Mouse (Mus musculus) heart, embryonic 12.5 days (tissue): Measurements from ENCODE around the gene Tkfc. TPM values are rescaled to one million over a fixed set of nuclear protein-coding genes. Genes with fewer than 3 reads are reported as not detected.
"Not testable (repeated sequence)": the region's sequence is repeated elsewhere in the genome, so short reads cannot be mapped to it uniquely, and the experiment has no call there.

Experiments used
- ATAC-seq: fragments of 200-750 bp; cut with Nextera tagmentation; 2 replicates; pipeline ENCODE4 v1.8.0; 2017; ENCODE audit warnings: moderate TSS enrichment, moderate library complexity; ENCODE audit not compliant: insufficient number of reproducible peaks, low FRiP score
- H3K27ac ChIP-seq: fragments of 300-500 bp; sonication (generic); 2 replicates; pipeline ENCODE4 v1.5.1; 2016; ENCODE audit warnings: mild to moderate bottlenecking, moderate library complexity; ENCODE audit not compliant: poor library complexity, severe bottlenecking
- H3K27me3 ChIP-seq: fragments of 300-500 bp; sonication (generic); replicated peaks from 2 replicates; pipeline ENCODE4 v1.6.1; 2016; ENCODE audit warnings: mild to moderate bottlenecking, moderate library complexity
- H3K36me3 ChIP-seq: fragments of 300-500 bp; sonication (generic); 2 replicates; pipeline ENCODE4 v1.6.1; 2016; ENCODE audit warnings: mild to moderate bottlenecking, moderate library complexity
- H3K4me1 ChIP-seq: fragments of 300-500 bp; sonication (generic); replicated peaks from 2 replicates; pipeline ENCODE4 v1.6.1; 2016; ENCODE audit warnings: mild to moderate bottlenecking
- H3K4me2 ChIP-seq: fragments of 300-500 bp; sonication (generic); 2 replicates; pipeline ENCODE4 v1.6.1; 2016; ENCODE audit warnings: mild to moderate bottlenecking, moderate library complexity
- H3K4me3 ChIP-seq: fragments of 300-500 bp; sonication (generic); 2 replicates; pipeline ENCODE4 v1.5.1; 2016; ENCODE audit warnings: mild to moderate bottlenecking
- H3K9ac ChIP-seq: fragments of 300-500 bp; sonication (generic); 2 replicates; pipeline ENCODE4 v1.6.1; 2016; ENCODE audit warnings: mild to moderate bottlenecking, moderate library complexity
- H3K9me3 ChIP-seq: fragments of 300-500 bp; sonication (generic); replicated peaks from 2 replicates; pipeline ENCODE4 v1.6.1; 2016; ENCODE audit warnings: mild to moderate bottlenecking, moderate library complexity
- WGBS: fragments of 180-500 bp; shearing (Covaris S2); methylation state at CpG from one replicate; pipeline ENCODE4 v1.1.7; 2016; 5-methylcytosine and 5-hydroxymethylcytosine counted together
- polyA plus RNA-seq: library from polyadenylated mRNA; unstranded; fragments of >200 nt; fragmentation: Nextera tagmentation; extraction: Ambion mirVana; gene quantifications from 2 replicates; pipeline ENCODE4 v1.2.1, GENCODE M21; 2016

Gene Tkfc
- polyA plus RNA-seq, 1 experiment from 2014 or later, result 11.9 TPM

DNA sequence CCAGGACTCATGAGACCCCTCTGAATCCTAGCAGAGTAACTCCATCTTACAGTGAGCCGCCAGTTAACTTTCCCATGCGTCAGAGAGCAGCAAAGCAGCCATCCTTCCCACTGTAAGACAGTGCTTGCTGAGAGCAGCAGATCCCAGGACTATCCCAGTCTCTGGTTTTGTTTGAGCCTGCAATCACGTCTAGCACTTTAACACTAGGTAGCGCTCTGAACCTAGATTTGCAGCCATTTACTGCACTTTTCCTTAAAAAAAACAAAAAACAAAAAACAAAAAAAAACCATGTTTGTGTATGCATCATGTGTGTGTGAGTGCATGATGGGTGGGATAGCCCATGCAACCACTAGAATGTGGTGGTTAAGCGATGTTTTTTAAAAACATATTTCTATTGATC is 45.3 kb downstream of the Tkfc start:
- Histone ChIP-seq H3K4me2 (no peak overlapping the region), H3K4me3 (no peak overlapping the region), H3K9ac (no peak overlapping the region), H3K36me3 (no peaks in the 10 kb centered on the region), H3K9me3 (no peaks in the 10 kb centered on the region), H3K27me3 (no peaks in the 10 kb centered on the region), H3K27ac (no peak overlapping the region), H3K4me1 (peaks cover 25% of the 10 kb centered on the region)
- ATAC-seq, result no peak
- 38% methylated on average over 5 of the region's 5 CpGs for WGBS

GRCm38 (mm10) chr19:10557837-10558375 is 47.5 kb downstream of the Tkfc start:
- H3K4me2 ChIP-seq, H3K27me3 ChIP-seq, H3K27ac ChIP-seq, ATAC-seq, H3K4me3 ChIP-seq, H3K9ac ChIP-seq, H3K9me3 ChIP-seq, H3K36me3 ChIP-seq: not testable (repeated sequence)
- H3K4me1 ChIP-seq, result peaks cover 33% of the 10 kb centered on the region
- 74% methylated on average over 4 of the region's 4 CpGs for WGBS

DNA sequence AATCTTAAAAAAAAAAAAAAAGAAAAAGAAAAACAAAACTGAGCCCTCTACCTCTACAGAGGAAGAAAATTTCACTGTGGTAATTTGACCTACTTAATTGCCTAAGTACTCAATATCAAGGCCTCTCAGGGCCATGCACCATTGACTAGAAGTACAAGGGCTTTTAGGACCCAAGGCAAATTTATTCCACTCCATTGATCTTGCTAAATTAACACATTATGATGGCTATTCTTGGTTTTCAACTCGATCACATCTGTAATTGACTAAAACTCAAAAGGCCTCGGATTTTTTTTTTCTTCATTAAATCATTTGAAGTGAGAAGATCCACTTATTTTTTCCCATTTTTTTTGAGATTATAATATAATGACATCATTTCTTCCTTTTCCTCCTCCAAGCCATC is 48.0 kb downstream of the Tkfc start:
- Histone ChIP-seq H3K36me3 (peaks cover 10% of the 10 kb centered on the region), H3K4me2 (no peak overlapping the region), H3K27me3 (no peaks in the 10 kb centered on the region), H3K27ac (no peak overlapping the region), H3K4me1 (peaks cover 31% of the 10 kb centered on the region), H3K9ac (no peak overlapping the region), H3K9me3 (no peaks in the 10 kb centered on the region), H3K4me3 (no peak overlapping the region)
- ATAC-seq, result no peak
- WGBS, result 74% methylated on average over 2 of the region's 2 CpGs

DNA sequence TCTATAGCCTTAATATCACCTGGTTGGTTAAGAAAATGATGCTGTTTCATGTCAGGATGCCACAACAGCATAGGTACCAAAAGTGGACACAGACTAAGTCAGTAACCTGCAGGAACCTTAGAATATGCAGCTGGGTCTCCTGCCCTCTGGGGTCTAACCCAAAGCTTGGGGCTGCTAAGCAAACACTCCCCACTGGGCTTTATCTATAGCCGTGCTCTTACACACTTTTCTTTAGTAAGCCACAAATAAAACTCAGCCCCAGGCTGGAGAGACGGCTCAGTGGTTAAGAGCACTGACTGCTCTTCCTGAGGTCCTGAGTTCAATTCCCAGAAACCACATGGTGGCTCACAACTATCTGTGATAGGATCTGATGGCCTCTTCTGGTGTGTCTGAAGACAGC is 48.5 kb downstream of the Tkfc start:
- H3K36me3 ChIP-seq, result peaks cover 13% of the 10 kb centered on the region
- H3K4me3 ChIP-seq, result no peak overlapping the region
- H3K9me3 ChIP-seq, result no peaks in the 10 kb centered on the region
- H3K4me2 ChIP-seq, result no peak overlapping the region
- peaks cover 27% of the 10 kb centered on the region for H3K4me1 ChIP-seq
- 65% methylated on average over 2 of the region's 2 CpGs for WGBS
- no peaks in the 10 kb centered on the region for H3K27me3 ChIP-seq
- ATAC-seq, result no peak
- H3K9ac ChIP-seq, result no peak overlapping the region
- H3K27ac ChIP-seq, result no peak overlapping the region

GRCm38 (mm10) chr19:10555624-10556510 is 49.6 kb downstream of the Tkfc start, which contains the start of gene Tmem216:
Gene Tmem216, minus strand, starts transcription at chr19:10556238.
- H3K27me3 ChIP-seq, result no peaks in the 10 kb centered on the region
- peaks cover 17% of the 10 kb centered on the region for H3K4me1 ChIP-seq
- H3K9me3 ChIP-seq, result no peaks in the 10 kb centered on the region
- WGBS, result 1% methylated on average over 43 of the region's 43 CpGs
- H3K36me3 ChIP-seq, result peaks cover 24% of the 10 kb centered on the region
- H3K4me2 ChIP-seq, result peak within 1 kb of the TSS; percentile 81
- peak; percentile 96 for ATAC-seq
- H3K27ac ChIP-seq, result peak within 1 kb of the TSS; percentile 77
- H3K9ac ChIP-seq, result peak within 1 kb of the TSS; percentile 79
- peak within 1 kb of the TSS; percentile 76 for H3K4me3 ChIP-seq

DNA sequence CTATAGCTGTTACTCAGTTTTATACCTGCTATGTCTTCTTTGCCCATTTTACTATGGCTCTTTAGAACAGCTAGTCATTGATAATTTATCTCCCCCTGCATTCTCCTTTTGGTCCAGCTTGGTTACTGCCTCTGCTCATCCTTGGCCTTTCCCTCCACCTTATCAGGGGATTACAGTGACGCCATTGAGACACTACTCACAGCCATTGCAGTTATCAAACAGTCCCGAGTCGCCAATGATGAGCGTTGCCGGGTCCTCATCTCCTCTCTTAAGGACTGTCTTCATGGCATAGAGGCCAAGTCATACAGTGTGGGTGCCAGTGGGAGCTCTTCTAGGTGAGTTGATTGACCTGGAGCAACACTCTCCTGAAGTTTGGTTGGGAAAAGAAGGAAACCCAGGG is 66.0 kb downstream of the Tkfc start:
- Histone ChIP-seq H3K27me3 (no peaks in the 10 kb centered on the region), H3K4me3 (no peak overlapping the region), H3K27ac (no peak overlapping the region), H3K9me3 (no peaks in the 10 kb centered on the region), H3K36me3 (peaks cover 78% of the 10 kb centered on the region), H3K9ac (no peak overlapping the region), H3K4me1 (no peaks in the 10 kb centered on the region), H3K4me2 (no peak overlapping the region)
- 78% methylated on average over 5 of the region's 5 CpGs for WGBS
- no peak for ATAC-seq

Other genes starting within 250 kb of the Tkfc start
- gene Syt7, start 216.6 kb downstream of the Tkfc start, polyA plus RNA-seq, result 0.59 and 1.3 TPM in 2 replicates
- 0.14 and 0.26 TPM in 2 replicates for gene Lrrc10b, start 148.2 kb downstream of the Tkfc start, polyA plus RNA-seq
- 0.14 TPM in 1 of 2 replicates, not detected in the other for gene Ppp1r32, start 122.7 kb downstream of the Tkfc start, polyA plus RNA-seq
- gene Cpsf7, start 80.4 kb downstream of the Tkfc start, polyA plus RNA-seq, result 36.9 and 41.4 TPM in 2 replicates
- gene Sdhaf2, start 79.5 kb downstream of the Tkfc start, polyA plus RNA-seq, result 48.4 and 52.1 TPM in 2 replicates
- 17.8 and 20.0 TPM in 2 replicates for gene Tmem216, start 49.4 kb downstream of the Tkfc start, polyA plus RNA-seq
- 13.5 and 15.9 TPM in 2 replicates for gene Cyb561a3, start 28.5 kb downstream of the Tkfc start, polyA plus RNA-seq
- 26.2 and 26.5 TPM in 2 replicates for gene Tmem138, start 28.3 kb downstream of the Tkfc start, polyA plus RNA-seq
- 339 and 347 TPM in 2 replicates for gene Ddb1, start 327 bp downstream of the Tkfc start, polyA plus RNA-seq
- 0.34 and 0.85 TPM in 2 replicates for gene Vwce, start 28.6 kb upstream of the Tkfc start, polyA plus RNA-seq
- not detected in 2 replicates for gene Pga5, start 72.4 kb upstream of the Tkfc start, polyA plus RNA-seq
- gene Vps37c, start 83.1 kb upstream of the Tkfc start, polyA plus RNA-seq, result 29.0 and 31.2 TPM in 2 replicates
- 0.19 and 0.55 TPM in 2 replicates for gene Cd5, start 133.3 kb upstream of the Tkfc start, polyA plus RNA-seq
- gene Cd6, start 224.4 kb upstream of the Tkfc start, polyA plus RNA-seq, result not detected in 2 replicates
- gene Slc15a3, start 234.1 kb upstream of the Tkfc start, polyA plus RNA-seq, result 0.23 and 0.41 TPM in 2 replicates